Mouse (Mus musculus): Measurements from ENCODE around the gene 4930415O20Rik. TPM values are rescaled to one million over a fixed set of nuclear protein-coding genes. Genes with fewer than 3 reads are reported as not detected.

4930415O20Rik gene
- polyA plus RNA-seq, 1 experiment from 2014 or later, result 0.30 TPM

GRCm38 (mm10) chr15:98589640-98590336 lies 19.0 kb downstream of the 4930415O20Rik start:
- no peak overlapping the region for H3K9ac ChIP-seq (ENCODE audit: low read depth, low read length)
- peaks cover 49% of the 10 kb centered on the region for H3K36me3 ChIP-seq (ENCODE audit: insufficient read depth, low read length)
- ATAC-seq (replicated peaks; ENCODE audit: low FRiP score, low read depth) (no peak), DNase-seq (ENCODE audit: low spot score) (no peak)
- 82% methylated on average over 7 of the region's 7 CpGs for WGBS
- H3K27me3 ChIP-seq (ENCODE audit: insufficient read depth, low read length), result no peaks in the 10 kb centered on the region
- H3K27ac ChIP-seq, result no peak overlapping the region
- no peak overlapping the region for H3K4me3 ChIP-seq (replicated peaks; ENCODE audit: low read depth, low read length)
- no peak overlapping the region for H3K4me2 ChIP-seq (ENCODE audit: low read length)
- TF ChIP-seq CTCF (IDR thresholded peaks at IDR 0.05; ENCODE audit: low read depth), result no peak
- H3K9me3 ChIP-seq (replicated peaks; ENCODE audit: low read length), result no peaks in the 10 kb centered on the region
- H3K4me1 ChIP-seq (replicated peaks; ENCODE audit: insufficient read depth, low read length), result no peaks in the 10 kb centered on the region

DNA sequence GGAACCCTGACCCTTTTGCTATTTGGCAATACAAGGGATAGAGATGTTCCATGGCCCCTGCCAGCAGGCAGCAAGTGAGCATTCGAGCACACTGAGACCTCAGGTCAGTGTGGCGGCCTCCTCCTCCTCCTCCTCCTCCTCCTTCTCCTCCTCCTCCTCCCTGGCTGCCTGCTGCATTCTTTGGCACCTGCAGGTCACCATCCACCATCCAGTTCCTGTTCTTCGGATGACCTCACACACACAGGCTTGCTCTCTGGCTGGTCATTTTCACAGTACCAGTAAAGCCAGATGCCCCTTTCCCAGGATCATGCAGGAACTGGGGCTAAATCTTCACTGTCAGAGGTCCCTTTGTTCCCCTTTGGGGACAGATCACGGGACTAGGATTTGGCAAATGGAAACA lies 20.6 kb downstream of the 4930415O20Rik start:
- H3K27me3 ChIP-seq (ENCODE audit: insufficient read depth, low read length), result no peaks in the 10 kb centered on the region
- no peaks in the 10 kb centered on the region for H3K4me1 ChIP-seq (replicated peaks; ENCODE audit: insufficient read depth, low read length)
- H3K4me2 ChIP-seq (ENCODE audit: low read length), result no peak overlapping the region
- DNase-seq (ENCODE audit: low spot score), result no peak
- no peaks in the 10 kb centered on the region for H3K9me3 ChIP-seq (replicated peaks; ENCODE audit: low read length)
- no peak for ATAC-seq (replicated peaks; ENCODE audit: low FRiP score, low read depth)
- TF ChIP-seq CTCF (IDR thresholded peaks at IDR 0.05; ENCODE audit: low read depth), result no peak
- H3K4me3 ChIP-seq (replicated peaks; ENCODE audit: low read depth, low read length), result no peak overlapping the region
- H3K36me3 ChIP-seq (ENCODE audit: insufficient read depth, low read length), result peaks cover 66% of the 10 kb centered on the region
- no peak overlapping the region for H3K27ac ChIP-seq
- no peak overlapping the region for H3K9ac ChIP-seq (ENCODE audit: low read depth, low read length)
- WGBS, result 55% methylated on average over 4 of the region's 4 CpGs

DNA sequence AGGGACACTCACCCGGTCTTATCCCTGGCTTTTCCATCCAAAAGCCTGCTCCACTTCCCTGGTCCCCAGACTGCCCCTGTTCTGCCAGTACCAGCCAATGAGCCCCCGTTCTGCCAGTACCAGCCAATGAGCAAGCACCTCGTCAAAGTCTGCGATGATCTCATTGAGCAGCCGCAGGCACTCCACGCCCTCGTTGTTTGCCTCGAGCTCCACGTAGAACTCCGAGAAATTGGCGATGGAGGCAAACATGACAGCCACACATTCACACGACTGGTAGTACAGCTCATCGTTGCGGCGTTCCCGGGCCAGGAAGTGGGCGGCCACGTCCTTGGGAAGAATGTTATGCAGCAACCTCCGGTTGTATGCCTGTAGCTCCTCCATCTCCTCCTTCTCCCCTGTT lies 23.4 kb downstream of the 4930415O20Rik start:
- ATAC-seq (replicated peaks; ENCODE audit: low FRiP score, low read depth) (no peak), DNase-seq (ENCODE audit: low spot score) (no peak)
- H3K4me3 ChIP-seq (replicated peaks; ENCODE audit: low read depth, low read length), result no peak overlapping the region
- no peak overlapping the region for H3K9ac ChIP-seq (ENCODE audit: low read depth, low read length)
- no peak for TF ChIP-seq CTCF (IDR thresholded peaks at IDR 0.05; ENCODE audit: low read depth)
- WGBS, result 86% methylated on average over 19 of the region's 19 CpGs
- H3K9me3 ChIP-seq (replicated peaks; ENCODE audit: low read length), result no peaks in the 10 kb centered on the region
- H3K4me2 ChIP-seq (ENCODE audit: low read length), result no peak overlapping the region
- no peak overlapping the region for H3K27ac ChIP-seq
- H3K36me3 ChIP-seq (ENCODE audit: insufficient read depth, low read length), result peaks cover 83% of the 10 kb centered on the region
- H3K27me3 ChIP-seq (ENCODE audit: insufficient read depth, low read length), result no peaks in the 10 kb centered on the region
- no peaks in the 10 kb centered on the region for H3K4me1 ChIP-seq (replicated peaks; ENCODE audit: insufficient read depth, low read length)

DNA sequence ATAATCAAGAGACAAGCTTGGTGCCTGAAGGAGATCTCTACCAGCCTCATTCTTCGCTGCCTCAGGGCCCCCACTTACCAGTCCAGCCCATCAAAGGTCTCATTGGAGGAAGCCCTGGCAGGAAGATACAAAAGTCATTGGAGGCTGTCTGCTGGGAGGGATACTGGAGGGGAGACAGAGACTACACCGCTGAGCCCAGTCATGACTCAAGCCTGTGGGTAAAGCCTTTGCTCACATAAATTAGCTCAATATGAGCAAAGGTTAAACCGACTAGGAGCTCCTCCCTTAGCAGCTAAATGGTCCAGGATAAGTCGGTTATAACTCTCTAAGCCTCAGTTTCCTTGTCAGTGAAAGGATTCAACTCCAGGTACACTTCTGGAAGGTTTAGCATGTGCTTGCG lies 24.2 kb downstream of the 4930415O20Rik start:
- 84% methylated on average over 5 of the region's 5 CpGs for WGBS
- DNase-seq (ENCODE audit: low spot score) (no peak), ATAC-seq (replicated peaks; ENCODE audit: low FRiP score, low read depth) (no peak)
- Histone ChIP-seq H3K4me3 (replicated peaks; ENCODE audit: low read depth, low read length) (no peak overlapping the region), H3K4me2 (ENCODE audit: low read length) (no peak overlapping the region), H3K4me1 (replicated peaks; ENCODE audit: insufficient read depth, low read length) (no peaks in the 10 kb centered on the region), H3K27me3 (ENCODE audit: insufficient read depth, low read length) (no peaks in the 10 kb centered on the region), H3K9ac (ENCODE audit: low read depth, low read length) (no peak overlapping the region), H3K27ac (no peak overlapping the region), H3K36me3 (ENCODE audit: insufficient read depth, low read length) (peaks cover 82% of the 10 kb centered on the region), H3K9me3 (replicated peaks; ENCODE audit: low read length) (no peaks in the 10 kb centered on the region)
- no peak for TF ChIP-seq CTCF (IDR thresholded peaks at IDR 0.05; ENCODE audit: low read depth)

- no peak overlapping the region for H3K27ac ChIP-seq
- no peaks in the 10 kb centered on the region for H3K9me3 ChIP-seq (replicated peaks; ENCODE audit: low read length)
- peaks cover 6% of the 10 kb centered on the region; the same call in 1 of the 2 replicates for H3K4me1 ChIP-seq (replicated peaks; ENCODE audit: insufficient read depth, low read length)
- H3K4me3 ChIP-seq (replicated peaks; ENCODE audit: low read depth, low read length), result no peak overlapping the region
- no peak for TF ChIP-seq CTCF (IDR thresholded peaks at IDR 0.05; ENCODE audit: low read depth)
- H3K4me2 ChIP-seq (ENCODE audit: low read length), result no peak overlapping the region
- no peak overlapping the region for H3K9ac ChIP-seq (ENCODE audit: low read depth, low read length)
- no peaks in the 10 kb centered on the region for H3K27me3 ChIP-seq (ENCODE audit: insufficient read depth, low read length)
- peaks cover 77% of the 10 kb centered on the region for H3K36me3 ChIP-seq (ENCODE audit: insufficient read depth, low read length)
- DNase-seq (ENCODE audit: low spot score) (no peak), ATAC-seq (replicated peaks; ENCODE audit: low FRiP score, low read depth) (no peak)
- WGBS, result 95% methylated on average over 14 of the region's 14 CpGs
Observed at GRCm38 (mm10) chr15:98596609-98597008, 25.8 kb downstream of the 4930415O20Rik start.

DNA sequence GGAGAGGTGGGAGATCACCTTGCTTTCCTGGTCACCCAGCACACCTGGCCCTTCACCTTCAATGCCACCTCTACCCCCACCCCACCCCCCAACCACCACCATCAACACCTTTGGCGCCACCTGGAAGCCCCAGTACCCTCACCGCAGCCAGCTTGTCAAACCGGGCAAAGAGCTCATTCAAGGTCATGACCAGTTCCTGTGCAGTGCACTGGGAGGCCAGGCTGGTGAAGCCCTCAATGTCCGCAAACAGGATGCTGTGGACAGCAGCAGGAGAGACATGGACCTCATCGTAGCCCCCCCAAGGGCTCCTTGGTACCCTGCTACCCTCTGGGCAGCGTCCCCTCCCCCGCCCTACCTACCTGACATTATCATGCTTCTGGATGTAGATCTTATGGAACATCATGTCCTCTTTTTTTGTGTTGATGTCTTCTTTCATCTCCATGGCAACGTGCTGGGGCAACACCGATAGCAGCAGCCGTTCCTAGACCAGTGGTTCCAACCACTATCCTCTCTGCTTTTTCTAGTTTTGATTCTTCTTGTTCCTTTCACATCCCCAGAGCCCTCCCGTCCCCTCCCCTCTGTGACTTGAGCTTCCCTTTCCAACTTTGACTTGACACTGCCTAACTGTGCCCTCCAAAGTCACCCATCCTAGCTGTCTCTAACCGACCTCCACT lies 29.4 kb downstream of the 4930415O20Rik start:
- DNase-seq (ENCODE audit: low spot score), result no peak

More for the DNA sequence above, 29.4 kb downstream of the 4930415O20Rik start:
- ATAC-seq (replicated peaks; ENCODE audit: low FRiP score, low read depth), result no peak
- no peak overlapping the region for H3K4me3 ChIP-seq (replicated peaks; ENCODE audit: low read depth, low read length)
- no peak overlapping the region; the same call in 1 of the 2 replicates for H3K4me2 ChIP-seq (ENCODE audit: low read length)
- WGBS, result 79% methylated on average over 12 of the region's 12 CpGs
- no peak for TF ChIP-seq CTCF (IDR thresholded peaks at IDR 0.05; ENCODE audit: low read depth)
- H3K9ac ChIP-seq (ENCODE audit: low read depth, low read length), result no peak overlapping the region
- no peaks in the 10 kb centered on the region for H3K9me3 ChIP-seq (replicated peaks; ENCODE audit: low read length)
- H3K4me1 ChIP-seq (replicated peaks; ENCODE audit: insufficient read depth, low read length), result peaks cover 36% of the 10 kb centered on the region
- H3K27me3 ChIP-seq (ENCODE audit: insufficient read depth, low read length), result no peaks in the 10 kb centered on the region
- H3K36me3 ChIP-seq (ENCODE audit: insufficient read depth, low read length), result peaks cover 59% of the 10 kb centered on the region
- no peak overlapping the region for H3K27ac ChIP-seq
